Mouse (Mus musculus): Measurements from ENCODE around the gene Chmp5.
"Not testable (repeated sequence)": the region's sequence is repeated elsewhere in the genome, so short reads cannot be mapped to it uniquely, and the experiment has no call there.

Chmp5 gene

DNA sequence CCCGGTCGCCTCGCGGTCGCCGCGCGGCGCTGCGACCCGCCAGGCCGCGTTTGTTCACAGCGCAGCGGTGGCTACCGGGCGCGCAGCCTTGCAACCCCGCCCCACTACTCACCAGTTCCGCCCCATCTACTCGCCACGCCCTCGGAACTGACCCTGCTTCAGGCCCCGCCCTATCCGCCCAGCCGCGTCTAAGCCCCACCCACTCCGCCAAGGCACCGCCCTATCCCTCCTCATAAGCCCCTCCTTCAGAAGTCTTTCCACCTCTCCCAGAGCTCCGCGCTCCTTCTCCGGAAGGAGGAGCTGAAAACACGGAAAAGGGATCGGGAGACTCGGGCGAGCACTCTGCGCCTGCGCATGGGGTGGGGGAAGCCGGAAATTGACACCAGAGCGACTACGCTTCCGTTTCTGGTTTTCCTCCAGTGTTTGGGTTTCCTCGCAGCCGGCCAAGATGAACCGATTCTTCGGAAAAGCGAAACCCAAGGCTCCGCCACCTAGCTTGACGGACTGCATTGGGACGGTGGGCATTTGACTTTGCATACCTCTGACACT lies at the start of gene Chmp5, which contains the start of gene Bag1:
Gene Chmp5, plus strand, starts transcription at position 248 of the 549 bp plus-strand sequence.
Gene Bag1, minus strand, starts transcription at position 135 of the 549 bp plus-strand sequence.
- DNase-seq (ENCODE audit: low read depth, low spot score): peak; percentile 98

DNA sequence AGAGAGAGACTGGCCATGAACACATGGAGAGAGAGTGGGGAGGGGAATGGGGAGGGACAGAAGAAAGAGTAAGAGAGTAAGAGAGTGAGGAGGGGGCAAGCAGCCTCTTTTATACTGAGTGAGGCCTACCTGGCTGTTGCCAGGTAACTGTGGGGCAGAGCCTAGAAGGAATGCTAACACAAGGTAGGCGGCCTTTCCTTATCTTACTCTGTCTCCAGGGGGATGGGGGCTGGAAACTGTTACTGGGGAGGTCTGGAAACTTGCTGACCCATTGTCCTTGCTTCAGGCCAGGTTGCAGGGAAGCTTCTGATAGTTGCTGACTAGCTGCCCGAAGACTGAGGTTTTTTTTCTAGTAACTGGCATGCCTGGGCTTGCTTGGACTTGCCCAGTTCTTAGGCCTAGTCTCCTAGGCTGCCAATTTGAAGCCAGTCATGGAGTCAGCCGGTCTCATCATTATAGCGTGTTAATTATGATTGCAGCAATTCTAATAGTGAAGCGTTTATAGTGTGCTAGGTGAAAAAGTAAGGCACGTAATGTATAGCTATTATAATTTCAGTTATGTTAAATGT lies 49.6 kb upstream of the Chmp5 start:
- DNase-seq (ENCODE audit: low read depth, low spot score): no peak

DNA sequence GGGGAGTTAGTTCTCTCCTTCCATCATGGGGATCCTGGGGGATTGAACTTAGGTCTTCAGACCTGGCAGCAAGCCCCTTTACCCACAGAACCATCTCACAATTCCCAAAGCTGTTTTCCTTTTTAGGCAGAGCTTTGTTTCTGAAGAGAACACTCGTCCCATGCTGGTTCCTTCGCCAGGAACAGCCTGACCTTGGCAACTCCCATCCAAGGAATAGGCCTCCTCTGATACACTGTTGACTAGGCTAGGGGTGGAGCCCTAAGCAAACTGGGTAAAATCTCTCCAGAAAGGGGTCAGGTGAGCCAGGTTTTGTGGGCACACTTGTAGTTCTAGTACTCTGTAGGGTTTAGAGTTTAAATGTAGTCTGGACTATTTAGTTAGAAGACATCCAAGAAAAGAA lies 48.9 kb upstream of the Chmp5 start:
- no peak for DNase-seq (ENCODE audit: low read depth, low spot score)

DNA sequence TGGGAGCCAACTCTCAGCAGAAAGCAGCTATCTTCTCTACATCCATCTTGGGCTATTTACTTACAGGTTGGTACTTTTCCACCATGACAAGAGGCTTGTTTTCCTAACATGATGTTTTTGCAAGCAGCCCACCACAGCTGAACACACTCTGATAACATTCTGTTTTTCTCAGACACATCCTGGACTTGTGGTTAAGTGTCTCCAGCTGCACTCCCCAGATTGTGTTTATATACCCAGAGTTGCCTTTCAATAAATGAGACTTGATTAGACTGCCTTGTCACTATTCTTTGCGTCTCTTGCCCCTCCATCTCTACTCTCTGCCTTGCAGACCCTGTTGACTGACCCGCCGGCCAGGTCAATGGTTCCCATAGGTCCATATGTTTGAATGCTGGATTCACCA lies 48.1 kb upstream of the Chmp5 start:
- DNase-seq (ENCODE audit: low read depth, low spot score): no peak

DNA sequence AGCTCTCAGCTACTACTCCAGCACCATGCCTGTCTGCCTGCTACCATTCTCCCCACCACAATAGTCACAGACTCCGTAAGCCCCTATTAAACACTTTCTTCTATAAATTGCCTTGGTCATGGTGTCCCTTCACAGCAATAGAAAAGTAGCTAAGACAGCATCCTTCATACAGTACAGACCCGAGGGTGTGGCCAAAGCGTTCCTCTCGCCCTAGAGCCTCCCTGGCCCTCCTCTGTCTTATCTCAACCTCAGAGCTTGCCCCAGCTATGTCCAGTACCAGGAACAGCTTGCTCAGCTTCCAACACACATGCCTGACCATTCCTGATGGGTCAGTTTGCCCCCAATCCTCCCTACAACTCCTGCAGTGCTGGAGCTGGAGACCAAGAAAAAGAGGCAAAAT lies 47.6 kb upstream of the Chmp5 start:
- no peak for DNase-seq (ENCODE audit: low read depth, low spot score)

DNA sequence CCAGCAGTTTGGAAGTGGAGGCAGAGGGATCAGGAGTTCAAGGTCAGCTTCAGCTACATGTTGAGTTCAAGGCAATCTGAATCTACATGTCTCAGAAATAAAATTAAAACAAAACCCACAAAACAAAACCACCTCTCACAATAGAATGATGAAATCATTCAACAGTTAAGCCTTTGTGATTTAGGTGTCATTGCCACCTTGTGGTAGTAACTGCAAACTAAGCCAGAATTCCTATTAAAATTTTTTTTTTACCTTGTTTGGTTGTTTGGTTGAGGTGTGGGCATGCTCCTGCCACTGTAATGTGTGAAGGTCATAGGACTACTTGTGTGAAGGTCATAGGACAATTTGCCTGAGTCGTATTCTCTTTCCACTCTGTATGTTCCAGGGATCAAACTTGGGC lies 41.9 kb upstream of the Chmp5 start:
- peak; percentile 73 for DNase-seq (ENCODE audit: low read depth, low spot score)

DNA sequence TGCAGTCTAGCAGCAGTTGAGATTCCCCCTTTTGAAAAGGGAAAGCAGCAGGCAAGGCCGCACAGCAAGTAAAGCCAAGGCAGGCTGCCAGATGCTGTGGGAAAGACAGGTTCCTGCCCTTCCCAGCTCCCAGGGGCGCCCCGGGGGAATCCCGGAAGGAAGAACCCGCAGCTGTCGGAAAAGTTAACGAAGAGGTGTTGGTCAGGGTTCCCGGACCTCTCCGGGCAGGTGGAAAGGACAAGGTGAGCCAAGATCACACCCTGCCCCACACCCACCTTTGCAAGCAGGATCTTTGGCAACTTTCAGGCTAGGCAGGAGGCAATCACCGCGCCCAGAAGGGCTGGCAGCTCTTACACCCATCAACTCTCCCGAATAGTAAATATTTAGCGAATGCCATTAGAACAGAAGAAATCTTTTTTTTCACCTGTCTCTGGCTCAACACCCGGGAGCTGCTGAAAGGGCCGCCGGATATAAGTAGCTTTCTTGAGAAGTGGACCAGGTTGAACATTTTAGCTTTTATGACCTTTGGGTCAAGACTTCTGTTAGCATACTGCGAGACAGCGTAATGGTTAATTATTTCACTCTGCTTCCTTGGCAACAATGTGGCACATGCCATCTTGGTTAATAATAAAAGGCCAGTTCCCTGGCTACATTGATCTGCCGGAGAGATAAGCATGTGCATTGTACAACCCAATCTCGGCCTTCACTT lies 39.8 kb upstream of the Chmp5 start:
- no peak for DNase-seq (ENCODE audit: low read depth, low spot score)

DNA sequence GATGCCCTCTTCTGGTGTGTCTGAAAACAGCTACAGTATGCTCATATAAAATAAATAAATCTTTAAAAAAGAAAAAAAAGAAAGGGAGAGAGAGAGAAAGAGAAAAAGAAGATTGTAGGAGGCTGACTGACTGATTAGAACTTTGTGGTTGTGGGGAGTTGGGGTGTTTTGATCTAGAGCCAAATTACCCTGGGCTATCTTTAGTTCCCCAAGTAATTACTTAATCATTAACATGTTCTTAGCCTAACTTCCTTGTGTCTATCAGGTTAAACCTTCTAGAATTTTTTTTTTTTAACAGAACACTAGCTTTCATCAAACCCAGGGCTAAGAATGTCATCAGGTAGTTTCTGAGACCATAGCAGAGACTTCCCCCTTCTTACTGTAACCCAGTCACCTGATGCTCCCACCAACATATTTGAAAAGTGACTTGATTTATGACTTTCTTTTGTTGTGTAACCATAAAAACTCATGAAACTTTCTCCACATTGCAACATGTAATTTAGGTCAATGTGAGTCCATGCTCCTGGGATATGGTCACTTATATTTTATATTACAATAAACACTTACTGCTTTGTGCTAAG lies 33.8 kb upstream of the Chmp5 start:
- no peak for DNase-seq (ENCODE audit: low read depth, low spot score)

DNA sequence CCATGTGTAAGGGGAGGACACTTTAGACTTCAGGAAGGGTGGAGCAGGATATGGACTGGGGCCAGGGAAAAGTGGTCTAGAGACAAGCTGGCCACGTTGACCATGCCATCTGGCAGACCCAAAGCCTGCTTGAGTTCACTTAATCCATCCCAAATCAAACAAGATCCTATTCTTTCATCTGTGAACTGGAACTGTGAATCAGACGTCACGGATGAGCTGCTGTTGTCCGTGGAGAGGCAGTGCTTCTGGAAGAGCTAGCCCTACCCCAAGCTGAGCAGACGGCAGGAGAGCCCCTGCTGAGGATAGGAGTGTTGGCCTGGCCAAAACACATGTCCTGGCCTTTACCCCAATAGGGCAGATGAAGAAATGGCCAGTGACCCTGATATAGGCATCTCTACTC lies 32.3 kb upstream of the Chmp5 start:
- DNase-seq (ENCODE audit: low read depth, low spot score): no peak

DNA sequence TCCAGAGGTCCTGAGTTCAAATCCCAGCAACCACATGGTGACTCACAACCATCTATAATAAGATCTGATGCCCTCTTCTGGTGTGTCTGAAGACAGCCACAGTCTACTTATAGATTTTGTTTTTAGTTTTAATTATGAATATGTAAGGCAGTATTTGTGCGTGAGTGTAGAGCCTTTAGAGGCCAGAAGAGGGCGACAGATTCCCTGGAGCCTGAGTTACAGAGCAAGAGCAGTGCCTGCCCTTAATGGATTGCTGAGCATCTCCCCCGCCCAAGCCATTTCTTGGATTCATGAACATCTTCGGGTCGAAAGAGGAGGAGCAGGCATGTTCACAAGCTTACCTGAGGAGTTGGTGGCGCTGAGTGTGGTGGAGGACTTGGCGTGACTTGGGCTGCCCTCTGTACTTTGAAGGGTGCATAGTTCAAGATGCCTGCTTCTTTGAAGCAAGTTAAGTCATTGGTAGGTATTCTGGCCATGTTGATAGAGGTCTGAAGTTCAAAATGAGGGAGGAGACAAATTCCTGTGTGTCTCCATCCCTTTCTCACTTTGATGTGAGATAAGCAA lies 31.5 kb upstream of the Chmp5 start:
- DNase-seq (ENCODE audit: low read depth, low spot score): no peak

DNA sequence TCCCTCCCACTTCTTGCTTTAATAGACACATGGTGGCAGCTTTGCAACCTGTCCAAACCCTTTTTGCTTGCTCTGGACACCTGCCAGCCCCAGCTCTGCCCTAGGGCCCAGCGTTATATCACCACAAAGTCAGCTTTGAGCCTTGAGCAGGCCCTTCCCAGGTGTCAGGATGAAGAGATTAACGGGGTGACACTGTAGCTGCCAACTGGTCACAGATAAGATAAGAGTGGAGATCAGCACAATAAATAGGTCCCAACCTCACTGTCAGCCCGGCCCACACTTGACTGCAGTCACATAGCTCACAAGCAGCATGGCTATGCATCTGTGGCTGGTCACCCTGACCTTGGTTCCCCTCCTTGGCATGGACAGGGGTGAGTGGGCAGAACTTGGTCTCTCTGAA lies 28.4 kb upstream of the Chmp5 start, which contains the start of gene Spink4:
Gene Spink4, plus strand, starts transcription at position 268 of the 400 bp plus-strand sequence.
- DNase-seq (ENCODE audit: low read depth, low spot score): no peak

DNA sequence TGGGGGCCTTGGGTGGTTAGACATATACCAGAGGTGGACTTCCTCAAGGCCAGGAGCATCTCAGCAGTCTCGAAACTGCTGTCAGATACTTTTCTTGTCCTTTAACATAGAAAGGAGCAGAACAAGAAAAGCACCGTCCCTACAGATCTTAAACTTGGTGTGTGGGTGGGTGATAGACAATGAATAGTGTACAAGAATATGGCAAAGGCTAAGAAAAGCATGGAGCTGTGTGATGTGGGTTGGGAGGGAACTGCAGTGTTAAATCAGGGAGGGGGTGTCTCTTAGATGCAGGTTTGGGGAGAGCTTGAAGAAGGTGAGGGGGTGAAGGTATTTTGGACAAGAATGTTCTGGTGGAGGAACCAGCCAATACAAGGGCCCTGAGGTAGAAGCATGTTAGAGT lies 27.6 kb upstream of the Chmp5 start:
- DNase-seq (ENCODE audit: low read depth, low spot score): no peak

DNA sequence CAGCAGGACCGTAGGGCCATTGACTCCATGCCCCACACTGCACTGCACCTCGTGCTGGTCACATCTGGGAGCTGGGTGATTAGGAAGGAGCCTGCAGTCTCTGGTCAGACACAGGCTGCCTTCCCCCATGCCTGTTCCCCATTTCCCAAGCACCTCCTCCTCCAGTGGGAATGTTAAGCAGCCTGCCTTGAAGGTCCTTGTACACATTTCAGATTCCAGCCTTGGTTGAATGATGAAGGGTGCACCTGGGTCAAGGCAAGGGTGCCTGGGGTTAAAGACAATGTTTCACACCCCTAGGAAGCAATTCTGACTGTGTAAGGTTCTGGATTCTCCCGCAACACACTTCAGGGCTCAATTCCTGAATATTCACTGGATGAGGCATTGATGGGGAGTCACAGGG lies 26.9 kb upstream of the Chmp5 start:
- no peak for DNase-seq (ENCODE audit: low read depth, low spot score)

DNA sequence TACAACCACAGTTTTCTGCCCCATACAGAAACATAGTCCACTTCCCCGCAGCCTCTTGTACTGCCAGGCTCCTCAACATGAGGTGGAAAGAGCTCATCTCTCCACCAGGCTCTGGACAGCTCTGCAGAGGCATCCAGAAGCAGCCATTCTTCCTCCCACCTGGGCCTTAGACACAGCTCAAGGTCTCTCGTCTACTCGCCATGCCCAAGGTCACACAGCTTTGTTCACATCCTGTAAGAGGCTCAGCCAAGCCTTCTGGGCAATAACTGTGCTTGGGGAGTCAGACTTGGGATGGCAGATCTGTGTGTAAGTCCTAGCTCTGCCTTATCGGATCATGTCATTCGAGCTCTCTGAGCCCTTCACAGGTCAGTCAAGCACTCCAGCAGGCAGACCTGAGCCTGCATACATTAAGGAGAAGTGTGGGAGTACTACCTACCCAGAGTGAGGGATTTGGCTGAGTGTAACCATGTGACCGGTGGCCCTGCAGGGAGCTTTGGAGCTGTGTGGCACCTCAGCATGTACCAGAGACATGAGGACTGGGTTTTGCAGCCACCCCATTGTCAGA lies 25.0 kb upstream of the Chmp5 start:
- no peak for DNase-seq (ENCODE audit: low read depth, low spot score)

DNA sequence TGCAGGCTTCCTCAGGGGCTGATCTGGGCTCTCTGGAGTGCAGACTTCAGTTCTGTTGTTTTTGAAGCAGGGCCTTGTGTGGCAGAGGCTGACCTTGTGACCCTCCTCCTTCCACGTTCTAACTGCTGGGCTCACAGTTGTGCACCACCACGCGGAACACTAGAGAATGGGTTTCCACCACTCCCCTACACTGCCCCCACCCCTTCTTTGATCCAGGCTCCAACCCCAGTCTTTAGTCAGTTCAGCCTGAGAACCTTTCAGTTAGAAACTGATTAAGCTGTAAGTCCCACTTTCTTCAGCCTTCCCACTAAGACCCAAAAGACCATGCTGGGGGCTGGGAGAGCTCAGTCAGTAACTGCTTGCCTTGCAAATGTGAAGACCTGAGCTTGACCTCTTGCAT lies 22.6 kb upstream of the Chmp5 start:
- no peak for DNase-seq (ENCODE audit: low read depth, low spot score)

DNA sequence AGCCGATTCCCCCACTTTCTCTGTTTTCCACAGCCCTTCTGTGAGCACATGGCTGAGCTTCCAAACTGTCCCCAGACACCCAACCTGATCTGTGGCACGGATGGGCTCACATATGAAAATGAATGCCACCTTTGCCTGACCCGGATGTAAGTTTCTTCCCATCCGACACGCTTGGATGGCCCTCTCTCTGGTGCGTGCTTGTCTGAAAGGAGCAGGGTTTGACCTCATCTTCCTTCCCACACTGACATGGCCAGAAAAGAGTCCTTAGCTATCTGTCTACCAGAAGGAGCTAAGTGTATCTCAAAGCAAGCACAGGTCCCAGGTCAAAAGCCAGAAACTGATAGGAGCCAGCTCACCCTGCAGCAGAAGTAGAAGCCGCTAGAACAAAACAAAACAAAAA lies 19.2 kb upstream of the Chmp5 start:
- no peak for DNase-seq (ENCODE audit: low read depth, low spot score)

DNA sequence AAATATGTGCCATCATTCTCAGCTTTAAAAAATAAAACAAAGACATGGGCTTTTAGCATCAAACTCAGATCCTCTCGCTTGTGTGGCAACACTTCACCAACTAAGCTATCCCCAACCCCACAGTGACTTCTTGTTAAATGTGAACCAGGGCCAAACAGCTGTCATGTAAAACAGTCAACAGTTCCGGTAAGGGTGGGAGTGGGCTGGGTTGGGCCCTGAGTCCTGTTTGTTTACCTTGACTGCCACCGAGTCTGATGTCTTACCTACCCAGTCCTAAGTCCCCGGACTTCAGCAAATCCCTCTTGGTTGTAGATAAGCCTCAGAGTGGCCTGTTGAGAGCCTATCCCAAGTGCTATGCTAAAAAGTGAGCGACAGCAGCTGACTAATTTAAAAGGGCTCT lies 14.5 kb upstream of the Chmp5 start:
- DNase-seq (ENCODE audit: low read depth, low spot score): no peak

DNA sequence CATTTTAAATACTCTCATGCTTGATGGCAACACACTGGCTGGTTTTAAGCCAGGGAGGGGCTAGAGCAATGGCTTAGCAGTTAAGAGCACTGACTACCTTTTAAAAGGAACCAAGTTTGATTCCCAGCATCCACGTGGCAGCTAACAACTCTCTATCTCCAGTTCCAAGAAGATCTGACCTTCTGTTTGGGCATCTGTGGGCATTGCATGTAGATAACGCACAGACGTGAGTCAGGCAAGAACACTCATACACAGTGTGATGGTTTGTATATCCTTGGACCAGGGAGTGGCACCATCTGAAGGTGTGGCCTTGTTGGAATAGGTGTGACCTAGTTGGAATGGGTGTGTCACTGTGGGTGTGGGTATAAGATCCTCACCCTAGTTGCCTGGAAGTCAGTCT lies 13.8 kb upstream of the Chmp5 start:
- DNase-seq (ENCODE audit: low read depth, low spot score): not testable (repeated sequence)

DNA sequence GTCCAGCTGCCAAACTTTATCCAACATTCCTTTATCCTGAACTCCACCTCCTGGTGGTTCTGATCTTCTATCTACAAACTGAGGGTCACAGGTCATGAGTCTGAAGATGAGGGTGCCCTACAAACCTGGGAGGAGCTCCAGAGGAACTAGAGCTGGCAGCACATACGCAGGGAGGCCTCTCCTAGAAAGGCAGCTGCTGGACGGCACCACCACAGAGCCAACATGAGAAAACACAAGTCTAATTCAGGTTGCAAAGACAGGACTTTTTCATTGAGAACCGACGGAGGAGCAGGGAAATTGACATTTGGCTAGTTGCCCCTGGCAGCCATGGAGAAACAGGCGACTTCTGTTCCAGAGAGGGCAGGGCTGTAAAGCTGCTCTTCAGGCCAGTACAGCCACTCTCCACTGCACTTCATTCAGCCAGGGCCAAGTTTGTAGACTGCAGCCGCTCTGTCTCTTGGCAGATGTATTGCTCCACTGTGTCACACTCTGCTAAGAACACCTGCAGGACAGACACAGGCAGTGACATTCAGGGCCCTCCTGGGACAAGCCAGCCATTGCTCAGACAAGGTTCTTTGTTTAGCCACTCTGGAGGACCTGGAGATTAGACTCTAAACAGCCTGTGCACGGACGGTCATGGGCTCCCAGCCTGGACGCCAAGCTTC lies 11.9 kb upstream of the Chmp5 start:
- no peak for DNase-seq (ENCODE audit: low read depth, low spot score)

DNA sequence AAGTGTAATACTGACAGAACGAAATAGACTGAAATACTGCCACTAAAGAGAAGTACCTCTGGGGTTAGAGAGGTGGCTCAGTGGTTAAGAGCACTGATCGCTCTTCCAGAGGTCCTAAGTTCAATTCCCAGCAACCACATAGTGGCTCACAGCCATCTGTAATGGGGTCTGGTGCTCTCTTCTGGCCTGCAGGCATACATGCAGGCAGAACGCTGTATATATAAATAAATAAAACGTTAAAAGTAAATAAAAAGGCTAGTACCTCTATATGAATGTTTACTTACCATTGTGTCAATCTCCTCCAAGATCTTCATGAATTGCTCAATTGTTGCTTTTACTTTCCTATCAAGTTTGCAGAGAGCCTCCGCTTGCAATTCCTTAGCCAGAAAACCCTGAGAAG lies 9.4 kb upstream of the Chmp5 start:
- no peak for DNase-seq (ENCODE audit: low read depth, low spot score)

DNA sequence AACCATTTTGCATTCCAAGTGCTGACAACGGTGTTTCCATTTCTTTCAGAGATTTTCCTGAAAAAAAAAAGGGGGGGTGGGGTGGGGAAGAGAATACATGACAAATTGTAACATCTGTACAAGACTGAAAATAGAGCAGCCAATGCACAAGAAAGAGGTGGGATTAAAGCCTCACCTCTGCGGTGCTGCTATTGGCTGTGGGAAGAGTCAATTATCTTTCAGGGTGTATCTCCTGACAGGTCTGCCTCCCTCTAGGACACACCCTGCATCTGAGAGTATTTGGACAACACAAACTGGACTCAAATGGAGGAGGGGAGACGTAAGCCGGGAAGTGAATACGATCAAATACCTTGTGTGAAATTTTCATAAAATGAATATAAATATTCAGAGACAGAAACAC lies 4.6 kb upstream of the Chmp5 start:
- no peak for DNase-seq (ENCODE audit: low read depth, low spot score)

Data from CD4-positive, CD25-positive, alpha-beta regulatory T cell, adult 2 months (primary cell).